Comparison of ENCODE assay signal across 1 mouse cellular context in the genomic region with DNA sequence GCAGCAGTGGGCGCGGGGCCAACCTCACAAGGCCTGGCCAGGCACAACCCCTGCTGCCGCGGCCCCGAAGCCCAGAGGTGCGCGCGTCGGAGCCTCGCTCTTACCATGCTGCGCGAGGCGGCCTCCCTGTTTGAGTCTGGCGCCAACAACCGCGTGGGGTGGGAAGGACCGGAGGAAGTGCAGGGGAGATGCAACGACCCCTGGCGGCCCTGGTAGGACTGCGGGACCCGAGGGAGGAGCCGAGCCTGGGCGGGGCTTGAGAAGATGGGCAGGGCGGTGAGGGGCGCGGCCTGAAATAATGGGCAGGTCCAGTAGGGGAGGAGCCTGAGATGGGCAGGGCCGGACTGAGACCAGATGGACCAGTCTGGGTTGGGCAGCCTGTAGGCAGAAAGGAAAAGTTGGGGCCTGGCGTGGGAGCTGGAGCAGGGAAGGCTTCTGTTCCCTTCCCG.
TF ChIP-seq lines count a peak whose summit lies in the region.

Gene Mnd1, minus strand, starts transcription at position 229 of the 449 bp plus-strand sequence.

TF ChIP-seq in MEL, 35 proteins besides CTCF, POLR2A, EP300 and RAD21 (continued from another document):
- TF ChIP-seq HCFC1 (IDR thresholded peaks at IDR 0.05; ENCODE audit: low read depth, low read length), result peak; percentile 60; the same call in 1 of the 2 replicates
- TF ChIP-seq TBP (IDR thresholded peaks at IDR 0.05; ENCODE audit: low read depth, low read length), result no peak
- no peak for TF ChIP-seq TAL1 (IDR thresholded peaks at IDR 0.05; ENCODE audit: low read length)
- TF ChIP-seq ZNF384 (IDR thresholded peaks at IDR 0.05; ENCODE audit: low read depth, low read length), result no peak
- no peak for TF ChIP-seq ZMIZ1 (IDR thresholded peaks at IDR 0.05; ENCODE audit: low read depth, low read length)
- TF ChIP-seq ZC3H11A (IDR thresholded peaks at IDR 0.05; ENCODE audit: low read depth, low read length), result peak; percentile 9; the same call in 1 of the 2 replicates
- no peak for TF ChIP-seq MYB (IDR thresholded peaks at IDR 0.05; ENCODE audit: low read depth, low read length)
- no peak for TF ChIP-seq ELF1 (IDR thresholded peaks at IDR 0.05; ENCODE audit: low read depth, low read length)
- peak; percentile 39; the same call in 1 of the 2 replicates for TF ChIP-seq TCF12 (IDR thresholded peaks at IDR 0.05; ENCODE audit: low read depth, low read length)
- TF ChIP-seq JUND (IDR thresholded peaks at IDR 0.05; ENCODE audit: low read depth, low read length), result no peak
